Mouse (Mus musculus) ES-Bruce4 (cell line): Measurements from ENCODE around the gene Adipor1.

Experiments
- CTCF ChIP-seq: IDR thresholded peaks from one replicate; pipeline ENCODE4 v1.8.1; 2011; ENCODE audit warnings: low read depth, low read length
- EP300 ChIP-seq: IDR thresholded peaks from 2 replicates; pipeline ENCODE4 v1.6.1; 2011; ENCODE audit warnings: low read depth, low read length; ENCODE audit not compliant: insufficient read depth
- POLR2A ChIP-seq: IDR thresholded peaks from one replicate; pipeline ENCODE4 v1.8.1; 2011; ENCODE audit warnings: low read length; ENCODE audit not compliant: insufficient read depth

DNA sequence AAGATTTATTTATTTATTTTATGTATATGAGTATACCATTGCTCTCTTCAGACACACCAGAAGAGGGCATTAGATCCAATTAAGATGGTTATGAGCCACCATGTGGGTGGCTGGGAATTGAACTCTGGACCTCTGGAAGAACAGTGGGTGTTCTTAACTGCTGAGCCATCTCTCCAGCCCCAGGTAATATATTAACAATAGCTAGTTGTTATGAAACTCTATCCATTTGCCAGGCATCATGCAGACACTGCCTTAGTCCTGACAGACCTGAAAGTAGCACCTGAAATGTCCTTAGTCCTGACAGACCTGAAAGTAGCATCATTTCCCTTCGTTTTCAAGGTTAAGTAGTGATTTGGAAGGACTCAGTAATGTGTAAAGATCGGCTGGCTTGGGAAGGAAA, 1.1 kb upstream of the Adipor1 start:
- TF ChIP-seq POLR2A (no peak), EP300 (no peak), CTCF (no peak)
